Mouse (Mus musculus) forebrain, embryonic 15.5 days (tissue): ENCODE data around the gene Zhx3. TPM values are rescaled to one million over a fixed set of nuclear protein-coding genes. Genes with fewer than 3 reads are reported as not detected.

ENCODE experiments used
- ATAC-seq: fragments of 200-750 bp; cut with Nextera tagmentation; replicated peaks from 2 replicates; pipeline ENCODE4 v1.8.0; 2017; ENCODE audit warnings: mild to moderate bottlenecking, moderate TSS enrichment, moderate library complexity
- H3K27ac ChIP-seq: fragments of 300-500 bp; sonication (generic); replicated peaks from 2 replicates; pipeline ENCODE4 v1.5.1; 2015; ENCODE audit warnings: mild to moderate bottlenecking, inconsistent platforms
- H3K27me3 ChIP-seq: fragments of 300-500 bp; sonication (generic); 2 replicates; pipeline ENCODE4 v1.6.1; 2015; ENCODE audit warnings: inconsistent platforms
- H3K36me3 ChIP-seq: fragments of 300-500 bp; sonication (generic); 2 replicates; pipeline ENCODE4 v1.6.1; 2015; ENCODE audit warnings: mild to moderate bottlenecking, inconsistent platforms
- H3K4me1 ChIP-seq: fragments of 300-500 bp; sonication (generic); 2 replicates; pipeline ENCODE4 v1.6.1; 2015; ENCODE audit warnings: inconsistent platforms
- H3K4me2 ChIP-seq: fragments of 300-500 bp; sonication (generic); replicated peaks from 2 replicates; pipeline ENCODE4 v1.6.1; 2015; ENCODE audit warnings: mild to moderate bottlenecking, inconsistent platforms
- H3K4me3 ChIP-seq: fragments of 300-500 bp; sonication (generic); 2 replicates; pipeline ENCODE4 v1.5.1; 2015; ENCODE audit warnings: mild to moderate bottlenecking, inconsistent platforms
- H3K9ac ChIP-seq: fragments of 300-500 bp; sonication (generic); replicated peaks from 2 replicates; pipeline ENCODE4 v1.6.1; 2015; ENCODE audit warnings: mild to moderate bottlenecking, inconsistent platforms
- H3K9me3 ChIP-seq: fragments of 300-500 bp; sonication (generic); 2 replicates; pipeline ENCODE4 v1.6.1; 2016; ENCODE audit warnings: inconsistent platforms
- WGBS: fragments of 180-500 bp; shearing (Covaris S2); methylation state at CpG from one replicate; pipeline ENCODE4 v1.1.7; 2015; ENCODE audit warnings: mixed read lengths; 5-methylcytosine and 5-hydroxymethylcytosine counted together
- polyA plus RNA-seq: library from polyadenylated mRNA; unstranded; fragments of >200 nt; fragmentation: Nextera tagmentation; extraction: Ambion mirVana; gene quantifications from 2 replicates; pipeline ENCODE4 v1.2.1, GENCODE M21; 2015

The Zhx3 gene
- polyA plus RNA-seq, 1 experiment from 2014 or later = 21.1 TPM

DNA sequence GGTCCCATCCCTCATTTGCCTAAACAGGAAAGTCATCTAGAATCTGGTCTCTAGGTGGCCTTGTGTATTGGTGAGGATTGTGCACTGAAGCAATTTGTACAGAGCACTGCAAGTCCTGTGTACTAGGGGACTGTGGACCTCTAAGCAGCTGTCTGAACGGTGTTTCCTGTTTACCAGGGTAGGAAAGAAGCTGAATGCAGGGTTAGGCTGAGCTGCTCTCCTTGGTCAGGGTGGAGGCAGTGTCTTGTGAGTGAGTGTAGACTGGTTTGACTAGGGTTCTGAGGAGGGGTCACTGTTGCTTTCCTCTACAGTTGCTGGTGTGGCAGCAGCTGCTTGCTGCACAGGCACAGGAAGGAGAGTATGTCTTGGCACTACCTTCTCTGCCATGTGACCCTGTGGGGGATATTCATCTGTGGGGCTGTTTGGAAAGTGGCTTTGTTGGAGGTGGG is 130.6 kb downstream of the Zhx3 start:
- Histone ChIP-seq H3K9me3 (no peaks in the 10 kb centered on the region), H3K27me3 (no peaks in the 10 kb centered on the region), H3K4me1 (peaks cover 63% of the 10 kb centered on the region), H3K9ac (no peak overlapping the region), H3K4me3 (no peak overlapping the region), H3K4me2 (no peak overlapping the region), H3K36me3 (peaks cover 11% of the 10 kb centered on the region), H3K27ac (peak overlapping the region; percentile 52; the same call in 1 of the 2 replicates)
- no peak for ATAC-seq
- 84% methylated on average over 1 of the region's 1 CpGs for WGBS

DNA sequence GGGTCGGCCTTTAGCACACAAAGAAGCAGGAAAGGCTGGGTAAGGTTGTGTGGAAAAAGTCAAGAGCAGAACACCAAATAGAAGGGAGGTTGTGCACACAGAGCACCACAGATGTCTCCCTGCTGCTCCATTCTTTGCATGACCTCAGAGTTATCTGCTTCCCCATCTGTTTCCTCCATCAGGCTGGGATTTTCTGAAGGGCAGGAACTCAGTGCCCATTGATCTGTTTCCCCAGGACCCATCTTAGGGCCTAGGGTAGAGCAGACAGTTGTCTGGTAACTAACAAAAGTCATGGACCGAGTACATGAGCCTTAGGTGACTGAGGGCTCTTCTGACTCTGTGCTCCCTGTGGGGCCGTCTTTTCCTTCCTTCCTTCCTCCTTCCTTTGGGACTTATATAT is 131.2 kb downstream of the Zhx3 start:
- no peak overlapping the region for H3K9ac ChIP-seq
- no peak overlapping the region for H3K4me3 ChIP-seq
- H3K27me3 ChIP-seq = no peaks in the 10 kb centered on the region
- peak overlapping the region; percentile 52 for H3K27ac ChIP-seq
- 85% methylated on average over 3 of the region's 3 CpGs for WGBS
- H3K4me2 ChIP-seq = no peak overlapping the region
- H3K9me3 ChIP-seq = no peaks in the 10 kb centered on the region
- peaks cover 11% of the 10 kb centered on the region for H3K36me3 ChIP-seq
- ATAC-seq = no peak
- peaks cover 66% of the 10 kb centered on the region for H3K4me1 ChIP-seq

GRCm38 (mm10) chr2:160740521-160741156 is 132.2 kb downstream of the Zhx3 start:
- Histone ChIP-seq H3K4me1 (peaks cover 68% of the 10 kb centered on the region), H3K9ac (no peak overlapping the region; the same call in 1 of the 2 replicates)
- ATAC-seq = peak; percentile 69

GRCm38 (mm10) chr2:160739647-160740356 is 133.0 kb downstream of the Zhx3 start:
- no peaks in the 10 kb centered on the region for H3K9me3 ChIP-seq
- H3K9ac ChIP-seq = no peak overlapping the region
- H3K4me3 ChIP-seq = no peak overlapping the region
- H3K4me1 ChIP-seq = peaks cover 70% of the 10 kb centered on the region
- WGBS = 48% methylated on average over 2 of the region's 2 CpGs
- H3K27me3 ChIP-seq = no peaks in the 10 kb centered on the region
- ATAC-seq = no peak
- H3K36me3 ChIP-seq = peaks cover 14% of the 10 kb centered on the region
- peak overlapping the region; percentile 52 for H3K27ac ChIP-seq
- H3K4me2 ChIP-seq = no peak overlapping the region

More at GRCm38 (mm10) chr2:160740521-160741156, 132.2 kb downstream of the Zhx3 start:
- Histone ChIP-seq H3K9me3 (no peaks in the 10 kb centered on the region), H3K36me3 (peaks cover 9% of the 10 kb centered on the region; the same call in 1 of the 2 replicates), H3K27me3 (no peaks in the 10 kb centered on the region), H3K4me2 (no peak overlapping the region), H3K27ac (peak overlapping the region; percentile 52), H3K4me3 (no peak overlapping the region)
- WGBS = 31% methylated on average over 11 of the region's 11 CpGs

DNA sequence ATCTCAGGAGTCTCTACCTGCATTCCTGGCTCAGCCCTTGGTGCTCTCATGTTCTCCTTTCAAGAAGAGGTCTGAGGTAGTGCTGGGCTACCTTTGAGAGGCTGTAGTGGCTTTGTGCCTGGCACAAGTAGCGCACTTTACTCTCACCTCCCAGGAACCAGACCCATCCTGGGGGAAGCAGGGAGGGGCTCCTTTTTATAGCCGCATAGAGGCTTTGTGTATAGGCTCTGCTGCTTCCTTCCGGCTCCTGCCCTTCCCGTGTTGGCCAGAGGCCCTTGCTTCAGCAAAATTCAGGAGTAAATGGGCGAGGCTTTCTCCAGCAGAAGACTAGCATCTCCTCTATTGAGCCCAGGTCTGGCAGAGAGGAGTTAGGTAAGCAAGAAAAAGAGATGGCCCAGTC is 134.4 kb downstream of the Zhx3 start:
- peaks cover 14% of the 10 kb centered on the region for H3K36me3 ChIP-seq
- no peak overlapping the region; the same call in 1 of the 2 replicates for H3K27ac ChIP-seq
- no peak overlapping the region for H3K4me3 ChIP-seq
- 78% methylated on average over 5 of the region's 5 CpGs for WGBS
- ATAC-seq = no peak
- H3K9ac ChIP-seq = no peak overlapping the region
- no peaks in the 10 kb centered on the region for H3K27me3 ChIP-seq
- H3K4me1 ChIP-seq = peaks cover 77% of the 10 kb centered on the region
- no peak overlapping the region for H3K4me2 ChIP-seq
- H3K9me3 ChIP-seq = no peaks in the 10 kb centered on the region

GRCm38 (mm10) chr2:160736466-160736865 is 136.3 kb downstream of the Zhx3 start:
- Histone ChIP-seq H3K9me3 (no peaks in the 10 kb centered on the region), H3K4me1 (peaks cover 75% of the 10 kb centered on the region), H3K27me3 (no peaks in the 10 kb centered on the region), H3K9ac (no peak overlapping the region), H3K36me3 (peaks cover 14% of the 10 kb centered on the region), H3K27ac (no peak overlapping the region), H3K4me2 (no peak overlapping the region), H3K4me3 (no peak overlapping the region)
- no peak for ATAC-seq
- 89% methylated on average over 3 of the region's 3 CpGs for WGBS

GRCm38 (mm10) chr2:160735706-160736310 is 137.0 kb downstream of the Zhx3 start:
- 91% methylated on average over 5 of the region's 5 CpGs for WGBS
- H3K27ac ChIP-seq = no peak overlapping the region
- H3K9me3 ChIP-seq = no peaks in the 10 kb centered on the region
- H3K9ac ChIP-seq = no peak overlapping the region
- H3K4me2 ChIP-seq = no peak overlapping the region
- peaks cover 70% of the 10 kb centered on the region for H3K4me1 ChIP-seq
- no peaks in the 10 kb centered on the region for H3K27me3 ChIP-seq
- peaks cover 14% of the 10 kb centered on the region for H3K36me3 ChIP-seq
- ATAC-seq = no peak
- H3K4me3 ChIP-seq = no peak overlapping the region

- H3K4me1 ChIP-seq = peaks cover 65% of the 10 kb centered on the region
- H3K4me2 ChIP-seq = peak overlapping the region; percentile 93
- peaks cover 14% of the 10 kb centered on the region for H3K36me3 ChIP-seq
- H3K27ac ChIP-seq = no peak overlapping the region
- WGBS = 83% methylated on average over 3 of the region's 3 CpGs
- no peaks in the 10 kb centered on the region for H3K9me3 ChIP-seq
- H3K4me3 ChIP-seq = peak overlapping the region; percentile 97; the same call in 1 of the 2 replicates
- H3K27me3 ChIP-seq = no peaks in the 10 kb centered on the region
- no peak for ATAC-seq
- H3K9ac ChIP-seq = no peak overlapping the region
These were observed 138.5 kb downstream of the Zhx3 start for GRCm38 (mm10) chr2:160734331-160734730.

DNA sequence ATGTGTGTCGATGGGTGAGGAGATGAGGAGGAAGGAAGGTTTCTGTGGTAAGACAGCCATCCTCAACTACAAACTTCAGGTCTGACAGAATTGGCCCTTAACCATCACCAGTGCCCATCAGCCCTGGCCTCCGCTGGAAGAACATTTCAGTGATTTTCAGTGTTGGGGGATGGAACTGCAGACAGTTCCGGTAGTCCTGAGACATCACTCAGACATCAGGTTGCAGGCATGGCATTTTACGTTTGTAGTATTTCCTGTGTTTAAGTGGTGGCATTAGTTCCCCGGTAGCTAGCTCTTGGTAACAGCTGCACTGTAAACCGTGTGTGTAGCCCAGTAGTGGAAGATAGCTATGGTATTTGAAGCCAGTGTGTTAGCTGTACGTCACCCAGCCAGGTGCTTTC is 139.7 kb downstream of the Zhx3 start:
- Histone ChIP-seq H3K4me3 (peak overlapping the region; percentile 97), H3K9me3 (no peaks in the 10 kb centered on the region), H3K27ac (no peak overlapping the region), H3K9ac (peak overlapping the region; percentile 100), H3K27me3 (no peaks in the 10 kb centered on the region), H3K36me3 (peaks cover 14% of the 10 kb centered on the region), H3K4me2 (peak overlapping the region; percentile 93), H3K4me1 (peaks cover 56% of the 10 kb centered on the region)
- 58% methylated on average over 7 of the region's 7 CpGs for WGBS
- ATAC-seq = no peak

- H3K27me3 ChIP-seq = no peaks in the 10 kb centered on the region
- H3K4me2 ChIP-seq = peak overlapping the region; percentile 93
- peak overlapping the region; percentile 99; the same call in 1 of the 2 replicates for H3K27ac ChIP-seq
- ATAC-seq = no peak
- peaks cover 14% of the 10 kb centered on the region for H3K36me3 ChIP-seq
- peak overlapping the region; percentile 100 for H3K9ac ChIP-seq
- peaks cover 56% of the 10 kb centered on the region for H3K4me1 ChIP-seq
- no peaks in the 10 kb centered on the region for H3K9me3 ChIP-seq
- WGBS = 45% methylated on average over 9 of the region's 9 CpGs
- H3K4me3 ChIP-seq = peak overlapping the region; percentile 97
These were observed 140.3 kb downstream of the Zhx3 start for GRCm38 (mm10) chr2:160732420-160732995.

GRCm38 (mm10) chr2:160731839-160732261 is 140.9 kb downstream of the Zhx3 start:
- H3K4me1 ChIP-seq = peaks cover 54% of the 10 kb centered on the region
- peak overlapping the region; percentile 93 for H3K4me2 ChIP-seq
- peak overlapping the region; percentile 99 for H3K27ac ChIP-seq
- 0 out of 2 replicates have a peak, but pooled peaks have one; percentile 2 for ATAC-seq
- H3K4me3 ChIP-seq = peak overlapping the region; percentile 97
- no peaks in the 10 kb centered on the region for H3K9me3 ChIP-seq
- H3K9ac ChIP-seq = peak overlapping the region; percentile 100
- H3K36me3 ChIP-seq = peaks cover 10% of the 10 kb centered on the region
- under 1% methylated on average over 32 of the region's 32 CpGs for WGBS
- H3K27me3 ChIP-seq = no peaks in the 10 kb centered on the region
